In genomic region chr3:95314075-95314474, GRCm38 (mm10) we compare ENCODE assay signal across 8 mouse cellular contexts. TPM values are rescaled to one million over a fixed set of nuclear protein-coding genes. Genes with fewer than 3 reads are reported as not detected.
DNase-seq lines count a peak whose midpoint lies in the region; ATAC-seq lines count a peak whose summit lies in the region.

No protein-coding gene starts in this region.

- no peak for ATAC-seq in lung, embryonic 16.5 days (ENCODE audit: low read depth)
- ATAC-seq in forebrain, embryonic 14.5 days, result no peak
- ATAC-seq in limb, embryonic 15.5 days (ENCODE audit: insufficient number of reproducible peaks, low FRiP score, low TSS enrichment, low read depth), result no peak
- ATAC-seq in stomach, embryonic 15.5 days (ENCODE audit: insufficient read depth, low FRiP score, low read depth), result no peak

- H3K27me3 ChIP-seq in lung, embryonic 16.5 days (ENCODE audit: control insufficient read depth, insufficient read depth, low read depth, low read length), result no peaks in the 10 kb centered on the region
- no peaks in the 10 kb centered on the region for H3K27me3 ChIP-seq in forebrain, embryonic 14.5 days (replicated peaks; ENCODE audit: control insufficient read depth, insufficient read depth, low read length)
- no peaks in the 10 kb centered on the region for H3K27me3 ChIP-seq in limb, embryonic 15.5 days
- H3K27me3 ChIP-seq in stomach, embryonic 15.5 days (replicated peaks), result no peaks in the 10 kb centered on the region

- no peak overlapping the region for H3K9ac ChIP-seq in lung, embryonic 16.5 days (ENCODE audit: low read length)
- peak overlapping the region; percentile 99; the same call in 1 of the 2 replicates for H3K9ac ChIP-seq in forebrain, embryonic 14.5 days (ENCODE audit: low read length)
- H3K9ac ChIP-seq in limb, embryonic 15.5 days, result no peak overlapping the region
- no peak overlapping the region for H3K9ac ChIP-seq in stomach, embryonic 15.5 days

- peak overlapping the region; percentile 69 for H3K4me2 ChIP-seq in lung, embryonic 16.5 days (ENCODE audit: low read depth, low read length)
- H3K4me2 ChIP-seq in forebrain, embryonic 14.5 days (ENCODE audit: low read length), result peak overlapping the region; percentile 68; the same call in 1 of the 2 replicates
- H3K4me2 ChIP-seq in limb, embryonic 15.5 days, result peak overlapping the region; percentile 67
- H3K4me2 ChIP-seq in stomach, embryonic 15.5 days, result peak overlapping the region; percentile 80; the same call in 1 of the 2 replicates

- DNase-seq in lung, postnatal 10 days, result no peak
- DNase-seq in forebrain, embryonic 14.5 days (ENCODE audit: low spot score), result no peak
- DNase-seq in thymus, adult 18-20 months, result no peak
- no peak for DNase-seq in frontal cortex, postnatal 14 days (ENCODE audit: low spot score in 2 of 2)
- DNase-seq in adrenal gland, postnatal 25 days, result no peak

- H3K4me1 ChIP-seq in lung, embryonic 16.5 days (replicated peaks; ENCODE audit: control insufficient read depth, insufficient read depth, low read length), result peaks cover 28% of the 10 kb centered on the region
- H3K4me1 ChIP-seq in forebrain, embryonic 14.5 days (ENCODE audit: control insufficient read depth, insufficient read depth, low read length), result peaks cover 7% of the 10 kb centered on the region
- H3K4me1 ChIP-seq in limb, embryonic 15.5 days, result peaks cover 35% of the 10 kb centered on the region
- H3K4me1 ChIP-seq in stomach, embryonic 15.5 days, result peaks cover 26% of the 10 kb centered on the region

- no peaks in the 10 kb centered on the region for H3K9me3 ChIP-seq in lung, embryonic 16.5 days (ENCODE audit: control insufficient read depth, low read length)
- no peaks in the 10 kb centered on the region for H3K9me3 ChIP-seq in forebrain, embryonic 14.5 days (replicated peaks; ENCODE audit: control insufficient read depth, low read length)
- no peaks in the 10 kb centered on the region for H3K9me3 ChIP-seq in limb, embryonic 15.5 days
- no peaks in the 10 kb centered on the region for H3K9me3 ChIP-seq in stomach, embryonic 15.5 days

- H3K27ac ChIP-seq in lung, embryonic 16.5 days (ENCODE audit: low read length), result no peak overlapping the region
- H3K27ac ChIP-seq in forebrain, embryonic 14.5 days (ENCODE audit: low read depth, low read length), result no peak overlapping the region
- peak overlapping the region; percentile 94; the same call in 1 of the 2 replicates for H3K27ac ChIP-seq in limb, embryonic 15.5 days
- H3K27ac ChIP-seq in stomach, embryonic 15.5 days, result no peak overlapping the region

- no peaks in the 10 kb centered on the region for H3K36me3 ChIP-seq in lung, embryonic 16.5 days (ENCODE audit: control insufficient read depth, insufficient read depth, low read length)
- no peaks in the 10 kb centered on the region for H3K36me3 ChIP-seq in forebrain, embryonic 14.5 days (ENCODE audit: control insufficient read depth, insufficient read depth, low read length)
- H3K36me3 ChIP-seq in limb, embryonic 15.5 days, result peaks cover 4% of the 10 kb centered on the region; the same call in 1 of the 2 replicates
- H3K36me3 ChIP-seq in stomach, embryonic 15.5 days, result no peaks in the 10 kb centered on the region

- no peak overlapping the region; the same call in 1 of the 2 replicates for H3K4me3 ChIP-seq in lung, embryonic 16.5 days (ENCODE audit: low read length)
- H3K4me3 ChIP-seq in forebrain, embryonic 14.5 days (ENCODE audit: low read depth, low read length), result 0 out of 2 replicates have a peak overlapping the region, but pooled peaks have one; percentile 92
- peak overlapping the region; percentile 94; the same call in 1 of the 2 replicates for H3K4me3 ChIP-seq in limb, embryonic 15.5 days
- no peak overlapping the region for H3K4me3 ChIP-seq in stomach, embryonic 15.5 days (replicated peaks)

- WGBS in lung, embryonic 16.5 days, result 72% methylated on average over 6 of the region's 6 CpGs
- WGBS in forebrain, embryonic 14.5 days, result 68% methylated on average over 6 of the region's 6 CpGs
- WGBS in limb, embryonic 15.5 days, result 66% methylated on average over 6 of the region's 6 CpGs
- 70% methylated on average over 6 of the region's 6 CpGs for WGBS in stomach, embryonic 15.5 days

RNA-seq across cellular contexts. Expression of gene Cers2, which starts 0.5 kb away (rescaled TPM):
- 221 and 230 TPM in 2 replicates for polyA plus RNA-seq in lung, embryonic 16.5 days (2015; fragmentation: Nextera tagmentation; extraction: Ambion mirVana)
- polyA plus RNA-seq in forebrain, embryonic 14.5 days (2014; fragmentation: Nextera tagmentation; extraction: Ambion mirVana), result 75.8 and 91.8 TPM in 2 replicates
- 154 and 157 TPM in 2 replicates for polyA plus RNA-seq in limb, embryonic 15.5 days (2015; fragmentation: Nextera tagmentation; extraction: Ambion mirVana)
- polyA plus RNA-seq in stomach, embryonic 15.5 days (2015; fragmentation: Nextera tagmentation; extraction: Ambion mirVana), result 138 and 146 TPM in 2 replicates
- total RNA-seq in adrenal gland, postnatal 25 days (2021), result 253 and 254 TPM in 2 replicates

RNA-seq across cellular contexts. Expression of gene Anxa9, which starts 7.1 kb away (rescaled TPM):
- polyA plus RNA-seq in lung, embryonic 16.5 days (2015; fragmentation: Nextera tagmentation; extraction: Ambion mirVana), result 1.7 and 2.0 TPM in 2 replicates
- polyA plus RNA-seq in forebrain, embryonic 14.5 days (2014; fragmentation: Nextera tagmentation; extraction: Ambion mirVana), result 0.27 and 0.64 TPM in 2 replicates
- 12.5 and 15.1 TPM in 2 replicates for polyA plus RNA-seq in limb, embryonic 15.5 days (2015; fragmentation: Nextera tagmentation; extraction: Ambion mirVana)
- polyA plus RNA-seq in stomach, embryonic 15.5 days (2015; fragmentation: Nextera tagmentation; extraction: Ambion mirVana), result 2.3 and 3.4 TPM in 2 replicates
- 1.2 and 1.3 TPM in 2 replicates for total RNA-seq in adrenal gland, postnatal 25 days (2021)

RNA-seq across cellular contexts. Expression of gene Prune1, which starts 32.2 kb away (rescaled TPM):
- polyA plus RNA-seq in lung, embryonic 16.5 days (2015; fragmentation: Nextera tagmentation; extraction: Ambion mirVana), result 23.2 and 23.9 TPM in 2 replicates
- polyA plus RNA-seq in forebrain, embryonic 14.5 days (2014; fragmentation: Nextera tagmentation; extraction: Ambion mirVana), result 40.7 and 42.7 TPM in 2 replicates
- polyA plus RNA-seq in limb, embryonic 15.5 days (2015; fragmentation: Nextera tagmentation; extraction: Ambion mirVana), result 22.7 and 31.6 TPM in 2 replicates
- 16.6 and 17.3 TPM in 2 replicates for polyA plus RNA-seq in stomach, embryonic 15.5 days (2015; fragmentation: Nextera tagmentation; extraction: Ambion mirVana)
- 27.9 and 38.2 TPM in 2 replicates for total RNA-seq in adrenal gland, postnatal 25 days (2021)

RNA-seq across cellular contexts. Expression of gene Mindy1, which starts 32.9 kb away (rescaled TPM):
- 41.0 and 47.0 TPM in 2 replicates for polyA plus RNA-seq in lung, embryonic 16.5 days (2015; fragmentation: Nextera tagmentation; extraction: Ambion mirVana)
- 48.6 and 50.7 TPM in 2 replicates for polyA plus RNA-seq in forebrain, embryonic 14.5 days (2014; fragmentation: Nextera tagmentation; extraction: Ambion mirVana)
- 49.8 and 53.1 TPM in 2 replicates for polyA plus RNA-seq in limb, embryonic 15.5 days (2015; fragmentation: Nextera tagmentation; extraction: Ambion mirVana)
- 45.8 and 51.2 TPM in 2 replicates for polyA plus RNA-seq in stomach, embryonic 15.5 days (2015; fragmentation: Nextera tagmentation; extraction: Ambion mirVana)
- 164 and 181 TPM in 2 replicates for total RNA-seq in adrenal gland, postnatal 25 days (2021)

RNA-seq across cellular contexts. Expression of gene Setdb1, which starts 42.9 kb away (rescaled TPM):
- 35.4 and 38.4 TPM in 2 replicates for polyA plus RNA-seq in lung, embryonic 16.5 days (2015; fragmentation: Nextera tagmentation; extraction: Ambion mirVana)
- 42.2 and 48.9 TPM in 2 replicates for polyA plus RNA-seq in forebrain, embryonic 14.5 days (2014; fragmentation: Nextera tagmentation; extraction: Ambion mirVana)
- 35.9 and 36.9 TPM in 2 replicates for polyA plus RNA-seq in limb, embryonic 15.5 days (2015; fragmentation: Nextera tagmentation; extraction: Ambion mirVana)
- 29.9 and 34.1 TPM in 2 replicates for polyA plus RNA-seq in stomach, embryonic 15.5 days (2015; fragmentation: Nextera tagmentation; extraction: Ambion mirVana)
- 33.8 and 35.0 TPM in 2 replicates for total RNA-seq in adrenal gland, postnatal 25 days (2021)

Comparison
In these comparisons a context has a peak if more than half of its experiments do, and no peak if none do; other contexts are left out.
1. H3K4me3 ChIP-seq: peak in forebrain, embryonic 14.5 days (single experiment) and limb, embryonic 15.5 days (single experiment); none in lung, embryonic 16.5 days (single experiment) and stomach, embryonic 15.5 days (single experiment).
2. Peak in every context shown above with its lines, with median percentiles within 50 percentile points of each other: H3K4me2 ChIP-seq.